Mouse (Mus musculus): ENCODE measurements around the gene Col7a1.

DNA sequence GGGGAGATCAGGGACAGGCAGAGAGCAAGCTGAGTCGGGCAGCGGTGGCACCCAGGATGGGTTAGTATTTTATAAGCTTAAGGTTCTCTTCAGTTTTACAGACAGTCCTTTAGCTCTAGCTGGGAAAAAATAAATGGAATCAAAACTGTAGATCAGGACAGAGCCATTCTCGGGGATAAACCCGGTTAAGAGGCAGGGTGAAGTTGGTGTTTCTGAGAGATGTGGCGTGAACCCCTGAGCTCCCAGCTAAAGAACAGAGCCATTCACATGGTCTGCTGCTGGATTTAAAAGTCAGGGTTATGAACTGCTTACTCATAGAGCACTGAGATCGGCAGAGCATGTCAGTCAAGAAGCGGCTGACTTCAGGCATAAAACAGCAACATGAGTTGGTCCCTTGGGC, 40.2 kb upstream of the Col7a1 start:
- no peak for TF ChIP-seq CTCF (IDR thresholded peaks at IDR 0.05)
- no peak for TF ChIP-seq EP300 (IDR thresholded peaks at IDR 0.05)
